Mouse (Mus musculus) midbrain, embryonic 11.5 days (tissue): Measurements from ENCODE around the gene Olfr811. TPM values are rescaled to one million over a fixed set of nuclear protein-coding genes. Genes with fewer than 3 reads are reported as not detected.

Experiments used
- ATAC-seq: fragments of 200-750 bp; cut with Nextera tagmentation; 2 replicates; pipeline ENCODE4 v1.8.0; 2017; ENCODE audit warnings: moderate TSS enrichment, moderate library complexity; ENCODE audit not compliant: low FRiP score
- DNase-seq: peaks from one replicate; pipeline ENCODE4 v3.0.0; 2015; ENCODE audit warnings: low spot score; ENCODE audit errors: missing footprints
- H3K27ac ChIP-seq: fragments of 300-500 bp; sonication (generic); 2 replicates; pipeline ENCODE4 v1.5.1; 2014; ENCODE audit warnings: low read depth, low read length
- H3K27me3 ChIP-seq: fragments of 300-500 bp; sonication (generic); 2 replicates; pipeline ENCODE4 v1.6.1; 2014; ENCODE audit warnings: mild to moderate bottlenecking, low read length, moderate library complexity, mixed read lengths; ENCODE audit not compliant: control insufficient read depth, insufficient read depth
- H3K36me3 ChIP-seq: fragments of 300-500 bp; sonication (generic); 2 replicates; pipeline ENCODE4 v1.6.1; 2014; ENCODE audit warnings: mild to moderate bottlenecking, low read length, moderate library complexity, mixed read lengths; ENCODE audit not compliant: control insufficient read depth, insufficient read depth
- H3K4me1 ChIP-seq: fragments of 300-500 bp; sonication (generic); 2 replicates; pipeline ENCODE4 v1.6.1; 2014; ENCODE audit warnings: low read length; ENCODE audit not compliant: control insufficient read depth, insufficient read depth
- H3K4me2 ChIP-seq: fragments of 300-500 bp; sonication (generic); 2 replicates; pipeline ENCODE4 v1.6.1; 2014; ENCODE audit warnings: mild to moderate bottlenecking, moderate library complexity
- H3K4me3 ChIP-seq: fragments of 300-500 bp; sonication (generic); 2 replicates; pipeline ENCODE4 v1.5.1; 2014; ENCODE audit warnings: low read depth, low read length
- H3K9ac ChIP-seq: fragments of 300-500 bp; sonication (generic); 2 replicates; pipeline ENCODE4 v1.6.1; 2014; ENCODE audit warnings: low read length
- H3K9me3 ChIP-seq: fragments of 300-500 bp; sonication (generic); 2 replicates; pipeline ENCODE4 v1.6.1; 2016; ENCODE audit warnings: low read length; ENCODE audit not compliant: control insufficient read depth
- WGBS: fragments of 180-500 bp; shearing (Covaris S2); extraction: QIAGEN DNeasy Blood & Tissue Kit; methylation state at CpG from one replicate; pipeline ENCODE4 v1.1.7; 2014; 5-methylcytosine and 5-hydroxymethylcytosine counted together
- polyA plus RNA-seq: library from polyadenylated mRNA; unstranded; fragments of >200 nt; fragmentation: Nextera tagmentation; extraction: Ambion mirVana; gene quantifications from 2 replicates; pipeline ENCODE4 v1.2.1, GENCODE M21; 2014

Gene Olfr811
- polyA plus RNA-seq, result not detected in 2 replicates

DNA sequence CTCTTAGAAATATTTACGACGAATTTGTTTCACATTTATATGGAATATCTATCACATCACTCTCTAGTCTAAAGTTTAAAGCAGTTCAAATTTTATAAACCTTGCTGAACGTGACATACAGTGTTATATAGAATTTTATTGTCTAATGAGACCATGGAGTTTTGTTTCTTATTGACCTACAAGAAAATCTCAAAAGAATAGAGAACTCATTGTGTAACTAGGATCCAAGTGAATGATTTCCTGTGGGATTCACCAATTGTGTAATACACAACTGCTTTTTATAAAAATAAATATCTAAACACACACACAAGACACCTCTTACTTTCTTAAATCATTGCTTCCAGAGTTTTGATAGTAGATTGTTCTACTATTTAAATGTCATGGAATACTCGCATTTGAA is at the start of gene Olfr811:
TSS of gene Olfr811 (minus strand) at position 101 of the 400 bp plus-strand sequence.
- WGBS, result 83% methylated on average over 4 of the region's 4 CpGs
- no peak for ATAC-seq

DNA sequence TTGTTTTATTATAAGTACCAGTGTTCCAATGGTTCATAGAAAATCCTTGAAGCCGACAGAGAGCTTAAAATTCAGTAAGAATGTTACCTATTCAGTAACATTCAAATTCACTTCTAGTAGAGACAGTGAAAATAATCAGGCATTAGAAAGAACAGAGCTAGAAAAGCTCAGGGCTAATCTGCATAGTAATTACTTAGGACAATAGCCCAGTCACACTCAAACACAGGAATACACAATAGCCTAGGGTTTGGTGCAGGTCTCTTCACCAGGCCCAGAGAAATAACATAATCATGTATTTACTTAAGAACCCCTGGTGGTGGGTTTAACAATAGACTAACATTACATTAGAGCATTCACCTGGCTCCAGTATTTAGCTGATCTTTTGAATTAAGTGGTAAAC is 43.1 kb upstream of the Olfr811 start:
- Histone ChIP-seq H3K9ac (no peak overlapping the region), H3K36me3 (no peaks in the 10 kb centered on the region), H3K4me2 (no peak overlapping the region), H3K9me3 (no peaks in the 10 kb centered on the region), H3K4me3 (no peak overlapping the region), H3K27me3 (no peaks in the 10 kb centered on the region), H3K27ac (no peak overlapping the region), H3K4me1 (no peaks in the 10 kb centered on the region)
- ATAC-seq (no peak), DNase-seq (no peak)
- WGBS, result 42% methylated on average over 1 of the region's 1 CpGs

More for the DNA sequence above, at the start of gene Olfr811:
- H3K27me3 ChIP-seq, result no peaks in the 10 kb centered on the region
- no peaks in the 10 kb centered on the region for H3K36me3 ChIP-seq
- no peak within 1 kb of the TSS for H3K4me2 ChIP-seq
- no peak within 1 kb of the TSS for H3K27ac ChIP-seq
- no peak within 1 kb of the TSS for H3K4me3 ChIP-seq
- H3K4me1 ChIP-seq, result no peaks in the 10 kb centered on the region
- H3K9me3 ChIP-seq, result no peaks in the 10 kb centered on the region
- H3K9ac ChIP-seq, result no peak within 1 kb of the TSS
- DNase-seq, result no peak

DNA sequence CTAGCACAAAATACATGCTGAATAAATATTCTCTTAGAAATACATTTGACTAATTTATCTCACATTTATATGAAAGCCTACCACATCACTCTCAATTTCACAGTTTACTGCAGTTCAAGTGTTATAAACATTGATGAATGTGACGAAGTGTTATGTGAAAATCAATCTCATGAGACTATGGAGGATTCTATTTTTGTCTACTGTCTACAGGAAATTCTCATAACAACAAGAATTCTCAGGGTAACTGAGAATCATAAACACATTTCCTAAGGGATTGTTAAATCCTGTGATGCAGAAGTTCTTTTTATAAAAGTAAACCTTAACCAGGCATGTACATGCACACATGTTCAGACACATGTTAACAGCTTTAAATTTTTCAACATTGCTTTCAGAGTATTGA is 41.8 kb upstream of the Olfr811 start, which contains the start of gene Olfr812:
TSS of gene Olfr812 (minus strand) at position 101 of the 400 bp plus-strand sequence.
- Histone ChIP-seq H3K9me3 (no peaks in the 10 kb centered on the region), H3K4me1 (no peaks in the 10 kb centered on the region), H3K9ac (no peak within 1 kb of the TSS), H3K36me3 (no peaks in the 10 kb centered on the region), H3K27me3 (no peaks in the 10 kb centered on the region), H3K27ac (no peak within 1 kb of the TSS), H3K4me3 (no peak within 1 kb of the TSS), H3K4me2 (no peak within 1 kb of the TSS)
- no peak for ATAC-seq
- WGBS, result 85% methylated on average over 1 of the region's 1 CpGs
- no peak for DNase-seq

DNA sequence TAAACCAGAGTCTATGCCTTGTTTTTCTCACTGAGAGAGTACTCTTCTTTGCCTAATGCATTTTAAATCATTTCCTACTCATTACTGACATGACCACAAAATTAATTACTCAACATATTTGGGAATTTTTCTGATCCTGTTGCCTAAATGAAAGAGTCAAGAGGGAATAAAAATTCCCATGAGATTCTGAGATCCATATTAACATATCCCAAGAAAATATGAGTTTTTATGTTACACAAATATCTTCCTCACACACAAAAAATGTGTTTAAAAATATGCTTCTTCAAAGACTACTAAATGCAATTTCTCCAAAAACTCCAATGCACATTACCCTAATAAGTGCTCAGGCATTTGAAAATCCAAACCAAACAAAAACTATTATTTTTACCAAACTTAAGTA is 9.4 kb downstream of the Olfr811 start, which contains the start of gene Olfr810:
TSS of gene Olfr810 (minus strand) at position 101 of the 400 bp plus-strand sequence.
- Histone ChIP-seq H3K9ac (no peak within 1 kb of the TSS), H3K4me2 (no peak within 1 kb of the TSS), H3K4me1 (no peaks in the 10 kb centered on the region), H3K4me3 (no peak within 1 kb of the TSS), H3K27ac (no peak within 1 kb of the TSS), H3K9me3 (no peaks in the 10 kb centered on the region), H3K36me3 (no peaks in the 10 kb centered on the region), H3K27me3 (no peaks in the 10 kb centered on the region)
- ATAC-seq, result no peak
- no peak for DNase-seq

DNA sequence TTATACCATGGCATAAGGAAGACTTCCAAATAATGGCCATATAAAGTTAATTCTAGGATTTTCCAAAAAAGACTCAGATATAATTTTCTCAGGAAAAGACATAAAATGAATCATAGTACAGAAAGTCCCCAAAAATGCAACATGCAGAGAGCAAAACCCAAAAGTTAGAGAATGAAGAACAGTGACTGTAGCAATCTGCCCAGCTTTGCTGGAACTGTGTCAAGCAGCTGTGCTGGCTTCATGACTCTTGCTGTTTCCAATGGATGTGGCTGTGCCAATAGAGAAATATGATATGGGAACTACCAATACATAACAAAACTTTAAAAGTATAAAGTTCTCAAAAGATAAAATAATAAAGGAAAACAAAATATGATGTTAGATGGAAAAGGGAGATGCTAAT is 26.1 kb downstream of the Olfr811 start:
- Histone ChIP-seq H3K36me3 (no peaks in the 10 kb centered on the region), H3K9ac (no peak overlapping the region), H3K27me3 (no peaks in the 10 kb centered on the region), H3K4me2 (no peak overlapping the region), H3K4me1 (no peaks in the 10 kb centered on the region), H3K4me3 (no peak overlapping the region), H3K9me3 (no peaks in the 10 kb centered on the region), H3K27ac (no peak overlapping the region)
- DNase-seq, result no peak
- ATAC-seq, result no peak

DNA sequence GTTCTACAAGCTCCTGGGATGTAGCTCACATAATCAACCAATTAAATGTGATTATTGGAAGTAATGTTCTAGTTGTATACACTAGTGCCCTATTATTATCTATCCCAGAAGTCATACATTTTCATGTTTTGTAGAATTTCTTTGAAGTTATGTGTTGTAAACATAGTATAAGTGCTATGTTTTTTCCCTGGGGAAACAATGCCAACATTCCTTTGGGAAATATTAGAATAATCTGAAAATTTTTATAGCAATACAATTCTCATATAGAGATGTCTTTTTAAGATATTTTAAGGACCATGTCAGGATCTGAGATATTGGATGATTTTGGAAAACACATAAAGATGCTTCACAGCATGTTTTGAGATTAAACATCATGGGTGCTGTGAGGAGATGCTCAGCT is 29.9 kb downstream of the Olfr811 start, which contains the start of gene Olfr809:
TSS of gene Olfr809 (plus strand) at position 301 of the 400 bp plus-strand sequence.
- no peaks in the 10 kb centered on the region for H3K36me3 ChIP-seq
- DNase-seq, result no peak
- H3K9me3 ChIP-seq, result no peaks in the 10 kb centered on the region
- H3K27ac ChIP-seq, result no peak within 1 kb of the TSS
- H3K4me2 ChIP-seq, result no peak within 1 kb of the TSS
- H3K27me3 ChIP-seq, result no peaks in the 10 kb centered on the region
- no peak within 1 kb of the TSS for H3K4me3 ChIP-seq
- no peak within 1 kb of the TSS for H3K9ac ChIP-seq
- H3K4me1 ChIP-seq, result no peaks in the 10 kb centered on the region
- no peak for ATAC-seq

DNA sequence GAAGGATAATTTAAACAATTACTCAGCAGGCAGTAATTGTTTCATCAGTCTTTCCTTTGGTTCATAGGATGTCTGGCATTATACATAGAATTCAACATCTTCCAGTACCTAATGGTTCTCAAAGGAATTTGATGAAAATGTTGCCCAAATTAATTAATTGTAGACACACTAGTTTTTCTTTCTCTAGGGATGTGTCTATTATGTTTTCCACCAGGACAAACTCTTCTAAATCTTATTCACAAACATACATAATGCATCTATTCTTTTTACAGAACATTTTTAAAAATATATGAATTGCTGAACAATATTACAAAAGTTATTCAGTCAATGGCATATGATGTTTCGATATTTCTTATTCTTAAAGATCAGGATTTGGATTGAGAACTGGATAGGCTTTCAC is 39.0 kb downstream of the Olfr811 start, which contains the start of gene Olfr808:
TSS of gene Olfr808 (plus strand) at position 301 of the 400 bp plus-strand sequence.
- Histone ChIP-seq H3K36me3 (no peaks in the 10 kb centered on the region), H3K27ac (no peak within 1 kb of the TSS), H3K27me3 (no peaks in the 10 kb centered on the region), H3K4me2 (no peak within 1 kb of the TSS), H3K4me3 (no peak within 1 kb of the TSS), H3K9ac (no peak within 1 kb of the TSS), H3K9me3 (no peaks in the 10 kb centered on the region), H3K4me1 (no peaks in the 10 kb centered on the region)
- DNase-seq (no peak), ATAC-seq (no peak)
- 90% methylated on average over 1 of the region's 1 CpGs for WGBS

DNA sequence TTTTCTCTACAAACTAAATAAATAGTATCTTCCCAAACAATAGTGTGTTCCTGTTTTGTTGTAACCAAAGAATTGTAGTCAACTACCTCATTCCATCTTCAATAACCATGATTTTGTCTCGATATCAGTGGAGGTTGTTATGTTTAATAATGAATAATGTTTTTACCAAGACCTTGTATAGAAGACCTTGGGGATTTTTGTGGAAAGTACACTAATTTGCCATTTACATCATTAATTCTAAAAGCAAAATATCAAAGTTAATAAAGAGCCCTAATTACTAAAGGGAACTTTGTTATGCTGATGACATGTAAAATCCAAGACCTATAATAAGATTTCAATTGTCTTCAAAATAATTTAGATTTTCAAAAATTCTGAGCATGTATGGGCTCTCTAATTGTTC is 46.5 kb downstream of the Olfr811 start, which contains the start of gene Olfr807:
TSS of gene Olfr807 (minus strand) at position 101 of the 400 bp plus-strand sequence.
- H3K27ac ChIP-seq, result no peak within 1 kb of the TSS
- WGBS, result 88% methylated on average over 1 of the region's 1 CpGs

More for the DNA sequence above, 46.5 kb downstream of the Olfr811 start, which contains the start of gene Olfr807:
- Histone ChIP-seq H3K36me3 (no peaks in the 10 kb centered on the region), H3K4me1 (no peaks in the 10 kb centered on the region), H3K9me3 (no peaks in the 10 kb centered on the region), H3K4me3 (no peak within 1 kb of the TSS), H3K9ac (no peak within 1 kb of the TSS), H3K27me3 (no peaks in the 10 kb centered on the region), H3K4me2 (no peak within 1 kb of the TSS)
- DNase-seq (no peak), ATAC-seq (no peak)
